Mouse (Mus musculus): ENCODE results near the gene Smad3. TPM values are rescaled to one million over a fixed set of nuclear protein-coding genes. Genes with fewer than 3 reads are reported as not detected.

Smad3 gene
- polyA plus RNA-seq, 1 experiment from 2014 or later = 16.1 TPM

GRCm38 (mm10) chr9:63690511-63690910 is 67.3 kb downstream of the Smad3 start:
- Histone ChIP-seq H3K27ac (ENCODE audit: low read depth) (no peak overlapping the region), H3K9me3 (ENCODE audit: low read depth, low read length) (no peaks in the 10 kb centered on the region), H3K27me3 (ENCODE audit: insufficient read depth, low read length) (no peaks in the 10 kb centered on the region), H3K4me3 (ENCODE audit: low read depth, low read length) (no peak overlapping the region), H3K36me3 (ENCODE audit: insufficient read depth) (peaks cover 6% of the 10 kb centered on the region; the same call in 1 of the 2 replicates), H3K9ac (no peak overlapping the region), H3K4me1 (ENCODE audit: insufficient read depth) (peaks cover 6% of the 10 kb centered on the region; the same call in 1 of the 2 replicates), H3K4me2 (no peak overlapping the region)
- DNase-seq (no peak), ATAC-seq (ENCODE audit: insufficient read depth) (no peak)
- 86% methylated on average over 1 of the region's 1 CpGs for whole genome bisulfite sequencing
- TF ChIP-seq CTCF (IDR thresholded peaks at IDR 0.05; ENCODE audit: low read depth) = no peak

GRCm38 (mm10) chr9:63687413-63688015 is 70.3 kb downstream of the Smad3 start:
- peak; percentile 72 for DNase-seq
- WGBS = 43% methylated on average over 7 of the region's 7 CpGs
- Histone ChIP-seq H3K9ac (no peak overlapping the region), H3K9me3 (ENCODE audit: low read depth, low read length) (no peaks in the 10 kb centered on the region), H3K27me3 (ENCODE audit: insufficient read depth, low read length) (no peaks in the 10 kb centered on the region), H3K36me3 (ENCODE audit: insufficient read depth) (peaks cover 5% of the 10 kb centered on the region; the same call in 1 of the 2 replicates), H3K27ac (ENCODE audit: low read depth) (peak overlapping the region; percentile 77), H3K4me1 (ENCODE audit: insufficient read depth) (peaks cover 9% of the 10 kb centered on the region), H3K4me3 (ENCODE audit: low read depth, low read length) (no peak overlapping the region), H3K4me2 (no peak overlapping the region)
- ATAC-seq (ENCODE audit: insufficient read depth) = peak; percentile 82
- peak; percentile 27; the same call in 1 of the 2 replicates for TF ChIP-seq CTCF (IDR thresholded peaks at IDR 0.05; ENCODE audit: low read depth)

- Histone ChIP-seq H3K27me3 (ENCODE audit: insufficient read depth, low read length) (no peaks in the 10 kb centered on the region), H3K27ac (ENCODE audit: low read depth) (no peak overlapping the region), H3K4me1 (ENCODE audit: insufficient read depth) (peaks cover 7% of the 10 kb centered on the region), H3K36me3 (ENCODE audit: insufficient read depth) (0 out of 2 replicates have a peak, but pooled peaks cover 2% of the 10 kb centered on the region), H3K4me3 (ENCODE audit: low read depth, low read length) (no peak overlapping the region), H3K4me2 (no peak overlapping the region), H3K9ac (no peak overlapping the region), H3K9me3 (ENCODE audit: low read depth, low read length) (no peaks in the 10 kb centered on the region)
- WGBS = 79% methylated on average over 5 of the region's 5 CpGs
- no peak for TF ChIP-seq CTCF (IDR thresholded peaks at IDR 0.05; ENCODE audit: low read depth)
- ATAC-seq (ENCODE audit: insufficient read depth) (no peak), DNase-seq (no peak)
Observed at GRCm38 (mm10) chr9:63685352-63685751, 72.4 kb downstream of the Smad3 start.

- H3K27me3 ChIP-seq (ENCODE audit: insufficient read depth, low read length) = no peaks in the 10 kb centered on the region
- no peak overlapping the region for H3K27ac ChIP-seq (ENCODE audit: low read depth)
- ATAC-seq (ENCODE audit: insufficient read depth) = no peak
- 0 out of 2 replicates have a peak, but pooled peaks cover 1% of the 10 kb centered on the region for H3K36me3 ChIP-seq (ENCODE audit: insufficient read depth)
- H3K9ac ChIP-seq = no peak overlapping the region
- no peak for TF ChIP-seq CTCF (IDR thresholded peaks at IDR 0.05; ENCODE audit: low read depth)
- no peak for DNase-seq
- peaks cover 7% of the 10 kb centered on the region for H3K4me1 ChIP-seq (ENCODE audit: insufficient read depth)
- no peak overlapping the region for H3K4me2 ChIP-seq
- H3K4me3 ChIP-seq (ENCODE audit: low read depth, low read length) = no peak overlapping the region
- no peaks in the 10 kb centered on the region for H3K9me3 ChIP-seq (ENCODE audit: low read depth, low read length)
- WGBS = 95% methylated on average over 6 of the region's 6 CpGs
Observed at GRCm38 (mm10) chr9:63684277-63684676, 73.5 kb downstream of the Smad3 start.

GRCm38 (mm10) chr9:63682943-63683342 is 74.9 kb downstream of the Smad3 start:
- TF ChIP-seq CTCF (IDR thresholded peaks at IDR 0.05; ENCODE audit: low read depth) = no peak
- no peaks in the 10 kb centered on the region for H3K27me3 ChIP-seq (ENCODE audit: insufficient read depth, low read length)
- no peaks in the 10 kb centered on the region for H3K9me3 ChIP-seq (ENCODE audit: low read depth, low read length)
- no peaks in the 10 kb centered on the region for H3K36me3 ChIP-seq (ENCODE audit: insufficient read depth)
- no peak overlapping the region for H3K27ac ChIP-seq (ENCODE audit: low read depth)
- no peak overlapping the region for H3K4me3 ChIP-seq (ENCODE audit: low read depth, low read length)
- no peak overlapping the region for H3K4me2 ChIP-seq
- peaks cover 7% of the 10 kb centered on the region for H3K4me1 ChIP-seq (ENCODE audit: insufficient read depth)
- no peak overlapping the region for H3K9ac ChIP-seq
- DNase-seq = no peak
- WGBS = 90% methylated on average over 2 of the region's 2 CpGs
- ATAC-seq (ENCODE audit: insufficient read depth) = no peak

GRCm38 (mm10) chr9:63682301-63682700 is 75.5 kb downstream of the Smad3 start:
- Histone ChIP-seq H3K27me3 (ENCODE audit: insufficient read depth, low read length) (no peaks in the 10 kb centered on the region), H3K4me1 (ENCODE audit: insufficient read depth) (peaks cover 12% of the 10 kb centered on the region), H3K4me3 (ENCODE audit: low read depth, low read length) (no peak overlapping the region), H3K36me3 (ENCODE audit: insufficient read depth) (no peaks in the 10 kb centered on the region), H3K27ac (ENCODE audit: low read depth) (0 out of 2 replicates have a peak overlapping the region, but pooled peaks have one; percentile 0), H3K9me3 (ENCODE audit: low read depth, low read length) (no peaks in the 10 kb centered on the region), H3K9ac (no peak overlapping the region), H3K4me2 (no peak overlapping the region)
- ATAC-seq (ENCODE audit: insufficient read depth) (peak; percentile 21; the same call in 1 of the 2 replicates), DNase-seq (peak; percentile 66)
- TF ChIP-seq CTCF (IDR thresholded peaks at IDR 0.05; ENCODE audit: low read depth) = no peak
- WGBS = 44% methylated on average over 9 of the region's 9 CpGs

GRCm38 (mm10) chr9:63678076-63678475 is 79.7 kb downstream of the Smad3 start:
- H3K4me3 ChIP-seq (ENCODE audit: low read depth, low read length) = no peak overlapping the region
- H3K27me3 ChIP-seq (ENCODE audit: insufficient read depth, low read length) = no peaks in the 10 kb centered on the region
- H3K4me1 ChIP-seq (ENCODE audit: insufficient read depth) = peaks cover 20% of the 10 kb centered on the region
- ATAC-seq (ENCODE audit: insufficient read depth) (peak; percentile 67; the same call in 1 of the 2 replicates), DNase-seq (peak; percentile 56)
- no peaks in the 10 kb centered on the region for H3K9me3 ChIP-seq (ENCODE audit: low read depth, low read length)
- WGBS = 65% methylated on average over 1 of the region's 1 CpGs
- H3K36me3 ChIP-seq (ENCODE audit: insufficient read depth) = no peaks in the 10 kb centered on the region
- no peak overlapping the region for H3K9ac ChIP-seq
- no peak overlapping the region for H3K27ac ChIP-seq (ENCODE audit: low read depth)
- no peak for TF ChIP-seq CTCF (IDR thresholded peaks at IDR 0.05; ENCODE audit: low read depth)
- H3K4me2 ChIP-seq = no peak overlapping the region
